Mouse (Mus musculus) heart, adult 2 months (tissue): ENCODE results near the gene Cd209a.

Experiments
- CTCF ChIP-seq: fragments of 200-600 bp; IDR thresholded peaks from 2 replicates; pipeline ENCODE4 v1.8.1; 2022; ENCODE audit warnings: antibody characterized with exemption, mild to moderate bottlenecking, moderate library complexity
- EP300 ChIP-seq: fragments of 200-500 bp; IDR thresholded peaks from 2 replicates; pipeline ENCODE4 v1.6.1; 2011; ENCODE audit warnings: low read depth, low read length, control low read depth; ENCODE audit not compliant: insufficient read depth

GRCm38 (mm10) chr8:3701491-3701890 is 47.3 kb downstream of the Cd209a start:
- TF ChIP-seq EP300, result no peak
- no peak for TF ChIP-seq CTCF
